Mouse (Mus musculus) T-cell, adult 66 days (primary cell): Measurements from ENCODE around the gene Ankdd1a. TPM values are rescaled to one million over a fixed set of nuclear protein-coding genes. Genes with fewer than 3 reads are reported as not detected.

Experiments used
- total RNA-seq, 2 experiments: library from RNA; stranded (reverse); gene quantifications; 3 replicates in 1 of 2; 4 replicates in 1 of 2; pipeline ENCODE4 v1.2.4; 2023

Ankdd1a gene
- not detected for total RNA-seq

GRCm38 (mm10) chr9:65519807-65520504 lies at the start of gene Ankdd1a:
Ankdd1a (minus strand) TSS chr9:65520193.

DNA sequence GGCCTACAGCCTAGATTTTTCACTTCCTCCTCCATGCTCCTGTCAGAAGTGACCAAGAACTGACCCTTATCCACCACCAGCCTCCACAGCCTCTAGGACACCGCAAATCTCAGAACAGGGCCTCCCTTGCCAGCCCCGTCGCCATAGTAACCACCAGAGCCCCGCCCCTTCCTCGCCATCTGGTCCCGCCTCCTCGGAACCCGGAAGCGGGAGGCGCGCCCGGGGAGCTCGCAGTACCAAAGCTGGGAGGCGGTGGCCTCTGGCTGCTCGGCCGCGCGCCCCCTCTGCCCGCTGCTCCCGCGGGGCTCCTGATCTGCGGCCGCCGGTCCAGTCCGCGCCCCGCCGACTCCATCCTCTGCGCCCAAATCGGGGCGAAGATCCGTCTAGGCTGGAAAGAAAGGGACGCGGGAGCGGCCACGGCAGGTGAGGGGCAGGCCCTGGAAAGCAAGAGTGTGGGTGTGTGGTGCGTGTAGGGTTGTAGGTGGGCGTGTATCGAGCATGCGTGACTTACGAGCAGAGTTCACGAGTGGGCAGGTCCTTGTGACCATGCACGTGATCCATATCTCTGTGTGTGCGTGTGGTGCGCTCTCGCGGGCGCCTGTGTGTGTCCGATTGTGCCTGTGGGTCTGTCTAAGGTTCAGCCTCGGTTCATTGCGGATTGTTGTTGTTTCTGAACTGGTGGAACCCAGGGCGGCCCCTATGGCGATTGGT lies 59.1 kb downstream of the Ankdd1a start, which contains the start of gene Spg21:
Gene Spg21, plus strand, starts transcription at position 216 of the 711 bp plus-strand sequence.

Other genes starting within 250 kb of the Ankdd1a start
- 10 to 100 TPM; 27.2 to 31.9 TPM for gene Clpx, start 225.9 kb downstream of the Ankdd1a start, total RNA-seq
- 10 to 100 TPM; 19.2 to 22.3 TPM for gene Pdcd7, start 174.1 kb downstream of the Ankdd1a start, total RNA-seq
- 1 to 10 TPM; 3.9 to 6.4 TPM for gene Ubap1l, start 159.2 kb downstream of the Ankdd1a start, total RNA-seq
- not detected for gene Kbtbd13, start 128.5 kb downstream of the Ankdd1a start, total RNA-seq
- gene Rasl12, start 121.7 kb downstream of the Ankdd1a start, total RNA-seq, result under 1 TPM in 1 of 2 experiments, not detected in 1; 0.30 TPM
- not detected for gene Slc51b, start 97.2 kb downstream of the Ankdd1a start, total RNA-seq
- 10 to 100 TPM; 26.9 to 29.7 TPM for gene Mtfmt, start 84.4 kb downstream of the Ankdd1a start, total RNA-seq
- gene Spg21, start 59.2 kb downstream of the Ankdd1a start, total RNA-seq, result 10 to 100 TPM; 53.7 to 55.1 TPM
- gene Plekho2, start 59.8 kb upstream of the Ankdd1a start, total RNA-seq, result 10 to 100 TPM; 34.1 to 41.2 TPM
- gene Pif1, start 67.0 kb upstream of the Ankdd1a start, total RNA-seq, result under 1 TPM; 0.71 to 0.76 TPM
- 1 to 10 TPM in 1 of 2 experiments, not detected in 1; 1.5 TPM for gene Rbpms2, start 109.5 kb upstream of the Ankdd1a start, total RNA-seq
- 10 to 100 TPM; 33.9 to 42.6 TPM for gene Oaz2, start 147.8 kb upstream of the Ankdd1a start, total RNA-seq